Mouse (Mus musculus) forebrain, embryonic 16.5 days (tissue): ENCODE measurements around the gene Grik1. TPM values are rescaled to one million over a fixed set of nuclear protein-coding genes. Genes with fewer than 3 reads are reported as not detected.

ENCODE experiments used
- ATAC-seq: fragments of 200-750 bp; cut with Nextera tagmentation; 2 replicates; pipeline ENCODE4 v1.8.0; 2017; ENCODE audit warnings: mild to moderate bottlenecking, moderate library complexity
- H3K27ac ChIP-seq: fragments of 300-500 bp; sonication (generic); 2 replicates; pipeline ENCODE4 v1.5.1; 2014; ENCODE audit warnings: low read length, control low read depth
- H3K27me3 ChIP-seq: fragments of 300-500 bp; sonication (generic); replicated peaks from 2 replicates; pipeline ENCODE4 v1.6.1; 2014; ENCODE audit warnings: low read length; ENCODE audit not compliant: control insufficient read depth, insufficient read depth
- H3K36me3 ChIP-seq: fragments of 300-500 bp; sonication (generic); 2 replicates; pipeline ENCODE4 v1.6.1; 2014; ENCODE audit not compliant: control insufficient read depth, insufficient read depth
- H3K4me1 ChIP-seq: fragments of 300-500 bp; sonication (generic); replicated peaks from 2 replicates; pipeline ENCODE4 v1.6.1; 2014; ENCODE audit warnings: low read length; ENCODE audit not compliant: control insufficient read depth, insufficient read depth
- H3K4me2 ChIP-seq: fragments of 300-500 bp; sonication (generic); 2 replicates; pipeline ENCODE4 v1.6.1; 2014; ENCODE audit warnings: mild to moderate bottlenecking, low read length, control low read depth
- H3K4me3 ChIP-seq: fragments of 300-500 bp; sonication (generic); replicated peaks from 2 replicates; pipeline ENCODE4 v1.5.1; 2014; ENCODE audit warnings: mild to moderate bottlenecking, low read length, control low read depth
- H3K9ac ChIP-seq: fragments of 300-500 bp; sonication (generic); replicated peaks from 2 replicates; pipeline ENCODE4 v1.6.1; 2014; ENCODE audit warnings: low read depth, low read length, control low read depth
- H3K9me3 ChIP-seq: fragments of 300-500 bp; sonication (generic); 2 replicates; pipeline ENCODE4 v1.6.1; 2016; ENCODE audit warnings: low read length; ENCODE audit not compliant: control insufficient read depth
- WGBS: fragments of 180-500 bp; shearing (Covaris S2); extraction: QIAGEN DNeasy Blood & Tissue Kit; methylation state at CpG from one replicate; pipeline ENCODE4 v1.1.7; 2014; 5-methylcytosine and 5-hydroxymethylcytosine counted together
- polyA plus RNA-seq: library from polyadenylated mRNA; unstranded; fragments of >200 nt; fragmentation: Nextera tagmentation; extraction: Ambion mirVana; gene quantifications from 2 replicates; pipeline ENCODE4 v1.2.1, GENCODE M21; 2015

Grik1 gene
- polyA plus RNA-seq, 1 experiment from 2014 or later, result 21.6 TPM

- WGBS, result 100% methylated on average over 2 of the region's 2 CpGs
- no peak for ATAC-seq
- Histone ChIP-seq H3K27ac (no peak overlapping the region), H3K27me3 (no peaks in the 10 kb centered on the region), H3K4me1 (no peaks in the 10 kb centered on the region), H3K4me3 (no peak overlapping the region), H3K4me2 (no peak overlapping the region), H3K9me3 (no peaks in the 10 kb centered on the region), H3K9ac (no peak overlapping the region), H3K36me3 (no peaks in the 10 kb centered on the region)
Measured at GRCm38 (mm10) chr16:87901189-87901588, 388.9 kb downstream of the Grik1 start.

- H3K4me3 ChIP-seq, result no peak overlapping the region
- no peaks in the 10 kb centered on the region for H3K36me3 ChIP-seq
- ATAC-seq, result no peak
- H3K27ac ChIP-seq, result no peak overlapping the region
- WGBS, result 91% methylated on average over 2 of the region's 2 CpGs
- no peak overlapping the region for H3K4me2 ChIP-seq
- no peaks in the 10 kb centered on the region for H3K4me1 ChIP-seq
- H3K27me3 ChIP-seq, result no peaks in the 10 kb centered on the region
- H3K9me3 ChIP-seq, result no peaks in the 10 kb centered on the region
- no peak overlapping the region for H3K9ac ChIP-seq
Measured at GRCm38 (mm10) chr16:87875927-87876326, 414.1 kb downstream of the Grik1 start.

GRCm38 (mm10) chr16:87864526-87864925 is 425.5 kb downstream of the Grik1 start:
- H3K9me3 ChIP-seq, result no peaks in the 10 kb centered on the region
- H3K27ac ChIP-seq, result no peak overlapping the region
- H3K4me3 ChIP-seq, result no peak overlapping the region
- H3K27me3 ChIP-seq, result no peaks in the 10 kb centered on the region
- no peak overlapping the region for H3K4me2 ChIP-seq
- H3K9ac ChIP-seq, result no peak overlapping the region
- 52% methylated on average over 6 of the region's 6 CpGs for WGBS
- ATAC-seq, result no peak
- no peaks in the 10 kb centered on the region for H3K4me1 ChIP-seq
- no peaks in the 10 kb centered on the region for H3K36me3 ChIP-seq

GRCm38 (mm10) chr16:87861722-87862121 is 428.3 kb downstream of the Grik1 start:
- Histone ChIP-seq H3K9me3 (no peaks in the 10 kb centered on the region), H3K9ac (no peak overlapping the region), H3K27me3 (no peaks in the 10 kb centered on the region), H3K36me3 (no peaks in the 10 kb centered on the region), H3K4me1 (no peaks in the 10 kb centered on the region), H3K4me3 (no peak overlapping the region), H3K4me2 (no peak overlapping the region), H3K27ac (no peak overlapping the region)
- no peak for ATAC-seq
- WGBS, result 44% methylated on average over 1 of the region's 1 CpGs

GRCm38 (mm10) chr16:87853451-87854085 is 436.5 kb downstream of the Grik1 start:
- H3K4me3 ChIP-seq, result no peak overlapping the region
- no peaks in the 10 kb centered on the region for H3K4me1 ChIP-seq
- no peaks in the 10 kb centered on the region for H3K27me3 ChIP-seq
- no peaks in the 10 kb centered on the region for H3K9me3 ChIP-seq
- no peak for ATAC-seq
- no peak overlapping the region for H3K4me2 ChIP-seq
- no peak overlapping the region for H3K9ac ChIP-seq
- H3K36me3 ChIP-seq, result no peaks in the 10 kb centered on the region
- 90% methylated on average over 3 of the region's 3 CpGs for WGBS
- no peak overlapping the region for H3K27ac ChIP-seq

- no peaks in the 10 kb centered on the region for H3K4me1 ChIP-seq
- WGBS, result 16% methylated on average over 2 of the region's 2 CpGs
- peak; percentile 81 for ATAC-seq
Measured at GRCm38 (mm10) chr16:87851550-87851949, 438.5 kb downstream of the Grik1 start.

GRCm38 (mm10) chr16:87848799-87849198 is 441.3 kb downstream of the Grik1 start:
- Histone ChIP-seq H3K27ac (no peak overlapping the region), H3K36me3 (no peaks in the 10 kb centered on the region), H3K4me1 (no peaks in the 10 kb centered on the region), H3K9ac (no peak overlapping the region), H3K27me3 (no peaks in the 10 kb centered on the region), H3K4me3 (no peak overlapping the region), H3K4me2 (no peak overlapping the region), H3K9me3 (no peaks in the 10 kb centered on the region)
- WGBS, result 96% methylated on average over 3 of the region's 3 CpGs
- no peak for ATAC-seq

More at GRCm38 (mm10) chr16:87851550-87851949, 438.5 kb downstream of the Grik1 start:
- H3K27ac ChIP-seq, result no peak overlapping the region
- no peak overlapping the region for H3K9ac ChIP-seq
- no peaks in the 10 kb centered on the region for H3K36me3 ChIP-seq
- no peaks in the 10 kb centered on the region for H3K27me3 ChIP-seq
- H3K4me3 ChIP-seq, result no peak overlapping the region
- no peaks in the 10 kb centered on the region for H3K9me3 ChIP-seq
- no peak overlapping the region for H3K4me2 ChIP-seq

Other genes starting within 250 kb of the Grik1 start
- not detected in 2 replicates for gene Cldn17, start 216.7 kb upstream of the Grik1 start, polyA plus RNA-seq